Mouse (Mus musculus) cerebellum, adult 9-11 months (tissue): ENCODE results near the gene Csnk1g1.

Experiments used
- DNase-seq: peaks from one replicate; pipeline ENCODE4 v3.0.0; 2022

The Csnk1g1 gene

GRCm38 (mm10) chr9:65908394-65909300 lies at the start of gene Csnk1g1, which contains the start of gene Trip4:
Gene Csnk1g1 (plus strand): TSS chr9:65908924.
Gene Trip4 (minus strand): TSS chr9:65908794.
- peak; percentile 98 for DNase-seq

GRCm38 (mm10) chr9:65859656-65860055 lies 49.1 kb upstream of the Csnk1g1 start:
- DNase-seq = peak; percentile 44

DNA sequence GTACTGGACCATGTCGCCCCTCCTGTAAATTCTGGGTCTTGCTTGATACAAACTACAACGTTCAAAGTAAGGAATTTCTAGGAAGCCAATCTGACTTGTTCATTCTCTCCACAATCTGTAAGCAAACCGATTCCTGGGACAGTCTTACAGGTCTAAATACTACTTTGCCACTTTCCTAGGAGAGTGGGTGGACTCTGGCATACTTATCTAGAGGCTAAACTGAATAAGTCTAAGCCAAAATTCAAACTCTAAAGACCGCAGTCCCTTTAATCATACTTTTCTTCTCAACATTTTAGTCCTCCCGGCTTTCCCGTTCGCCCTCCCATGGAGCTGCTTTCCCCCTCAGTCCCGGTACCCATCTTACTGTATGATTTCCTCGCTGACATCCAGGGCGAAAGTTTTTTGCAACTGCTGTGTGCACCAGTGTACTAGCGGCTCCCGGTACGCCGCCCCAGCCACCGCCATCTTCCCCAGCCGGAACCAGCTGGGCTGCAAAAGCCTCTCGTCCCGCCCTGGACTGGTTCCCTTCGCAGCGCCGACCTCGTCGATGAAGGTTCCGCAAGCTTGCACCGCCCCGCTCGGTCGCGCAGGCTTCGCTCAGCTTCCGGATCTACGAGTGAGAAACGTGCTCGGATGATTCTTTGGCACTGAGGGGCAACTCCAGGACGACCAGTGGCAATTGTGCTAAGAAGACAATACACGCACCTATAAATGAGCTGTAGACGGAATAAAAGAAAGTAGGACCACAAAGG lies 24.0 kb upstream of the Csnk1g1 start:
- DNase-seq = peak; percentile 88

GRCm38 (mm10) chr9:65890143-65890628 lies 18.5 kb upstream of the Csnk1g1 start, which contains the start of gene Pclaf:
Gene Pclaf (plus strand): TSS chr9:65890237.
- no peak for DNase-seq

GRCm38 (mm10) chr9:65891126-65891525 lies 17.6 kb upstream of the Csnk1g1 start:
- DNase-seq = no peak

- no peak for DNase-seq
Measured at GRCm38 (mm10) chr9:65896977-65897376, 11.7 kb upstream of the Csnk1g1 start.

DNA sequence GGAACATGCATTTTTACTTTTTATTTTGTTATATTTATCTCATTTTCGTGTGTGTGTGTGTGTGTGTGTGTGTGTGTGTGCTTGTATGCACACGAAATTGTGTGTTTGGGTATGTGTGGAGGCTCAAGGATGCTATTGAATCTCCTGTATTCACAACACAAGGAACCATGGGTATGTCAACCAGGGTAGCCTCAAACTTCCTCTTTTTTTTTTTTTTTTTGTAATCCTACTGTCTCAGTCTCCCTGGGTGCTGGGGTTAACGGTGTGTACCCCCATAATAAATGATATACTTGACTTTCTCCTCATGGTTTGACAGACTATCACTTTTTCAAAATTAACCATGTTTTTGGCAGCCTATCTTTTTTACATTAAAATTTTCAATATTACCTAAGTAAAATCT lies 5.8 kb upstream of the Csnk1g1 start:
- no peak for DNase-seq

GRCm38 (mm10) chr9:65903419-65903818 lies 5.3 kb upstream of the Csnk1g1 start:
- DNase-seq = no peak

- peak; percentile 78 for DNase-seq
Measured at GRCm38 (mm10) chr9:65909301-65909801, 627 bp downstream of the Csnk1g1 start.

DNA sequence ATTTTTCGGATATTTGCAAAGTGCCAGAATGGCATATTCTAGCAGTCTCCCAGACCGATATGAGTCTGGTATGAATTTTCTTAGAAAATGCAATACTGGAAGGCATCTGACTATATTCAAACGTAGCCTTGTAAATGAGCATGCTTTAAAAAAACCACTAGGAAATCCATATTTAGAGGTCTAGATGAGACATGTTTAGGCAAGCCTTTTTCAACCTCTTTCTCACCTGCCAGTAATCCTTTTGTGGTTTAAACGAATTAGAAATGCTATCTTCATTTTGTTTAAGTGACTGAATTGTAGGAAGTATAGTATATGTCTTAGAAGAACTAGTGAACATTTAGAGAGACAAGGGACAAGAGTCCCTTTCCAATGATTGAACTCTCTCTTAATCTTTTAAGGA lies 1.1 kb downstream of the Csnk1g1 start:
- DNase-seq = no peak

GRCm38 (mm10) chr9:65913976-65914375 lies 5.3 kb downstream of the Csnk1g1 start:
- peak; percentile 74 for DNase-seq

DNA sequence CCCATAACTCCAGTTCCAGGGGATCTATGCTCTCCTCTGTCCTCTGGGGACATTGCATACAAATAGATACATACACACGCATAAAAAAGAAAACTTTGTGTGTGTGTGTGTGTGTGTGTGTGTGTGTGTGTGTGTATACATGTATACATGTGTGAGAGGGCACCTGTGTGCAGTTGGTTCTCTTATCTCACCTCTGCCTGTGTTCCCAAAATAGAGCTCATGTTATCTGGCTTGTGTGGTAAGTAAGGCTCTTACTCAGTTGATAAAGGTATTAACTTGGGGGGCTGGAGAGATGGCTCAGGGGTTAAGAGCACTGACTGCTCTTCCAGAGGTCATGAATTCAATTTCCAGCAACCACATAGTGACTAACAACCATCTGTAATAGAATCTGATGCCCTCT lies 8.3 kb downstream of the Csnk1g1 start:
- DNase-seq = no peak

GRCm38 (mm10) chr9:65928456-65928855 lies 19.7 kb downstream of the Csnk1g1 start:
- no peak for DNase-seq

- DNase-seq = no peak
Measured at GRCm38 (mm10) chr9:65929826-65930225, 21.1 kb downstream of the Csnk1g1 start.

GRCm38 (mm10) chr9:65937566-65937965 lies 28.8 kb downstream of the Csnk1g1 start:
- DNase-seq = no peak

GRCm38 (mm10) chr9:65951082-65951587 lies 42.4 kb downstream of the Csnk1g1 start:
- DNase-seq = peak; percentile 16

GRCm38 (mm10) chr9:65970009-65970408 lies 61.3 kb downstream of the Csnk1g1 start:
- no peak for DNase-seq

DNA sequence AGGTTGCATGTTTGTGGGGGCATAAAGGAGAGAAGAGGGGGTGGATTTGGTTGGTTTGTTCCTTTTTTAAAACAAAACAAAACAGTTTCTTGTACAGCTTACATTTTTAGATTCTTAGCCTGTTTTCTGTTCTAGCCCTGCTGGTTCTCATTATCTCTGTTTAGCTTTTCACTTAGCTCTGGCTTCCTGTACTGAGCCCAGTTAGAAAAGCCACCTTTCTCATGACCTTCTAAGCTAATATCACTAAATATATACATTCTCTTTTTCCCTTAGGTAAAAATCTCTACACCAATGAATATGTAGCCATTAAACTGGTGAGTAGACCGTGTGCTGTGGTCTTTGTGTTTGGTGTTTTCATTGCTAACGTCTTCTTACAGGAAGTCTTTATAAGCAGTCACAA lies 64.5 kb downstream of the Csnk1g1 start:
- no peak for DNase-seq

- DNase-seq = peak; percentile 43
Measured at GRCm38 (mm10) chr9:65975886-65976285, 67.2 kb downstream of the Csnk1g1 start.

DNA sequence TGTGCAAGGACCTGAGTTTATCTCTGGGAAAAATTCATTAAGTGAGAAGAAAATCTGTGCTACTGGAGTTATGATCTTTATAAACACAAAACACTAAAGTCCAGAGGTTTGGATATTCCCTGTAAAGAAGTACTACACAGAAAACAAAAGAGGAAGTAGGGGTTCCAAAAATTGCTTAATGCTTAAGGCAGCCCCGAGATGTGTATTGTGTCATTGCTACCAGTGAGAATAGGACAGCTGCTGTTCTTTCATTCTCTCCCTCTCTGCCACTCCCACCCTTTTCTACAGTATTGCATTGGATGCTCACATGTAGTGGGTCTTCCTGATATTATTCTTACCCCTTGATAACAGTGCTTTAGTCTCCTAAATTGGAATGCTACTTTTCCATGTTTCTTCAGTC lies 74.1 kb downstream of the Csnk1g1 start:
- DNase-seq = no peak

DNA sequence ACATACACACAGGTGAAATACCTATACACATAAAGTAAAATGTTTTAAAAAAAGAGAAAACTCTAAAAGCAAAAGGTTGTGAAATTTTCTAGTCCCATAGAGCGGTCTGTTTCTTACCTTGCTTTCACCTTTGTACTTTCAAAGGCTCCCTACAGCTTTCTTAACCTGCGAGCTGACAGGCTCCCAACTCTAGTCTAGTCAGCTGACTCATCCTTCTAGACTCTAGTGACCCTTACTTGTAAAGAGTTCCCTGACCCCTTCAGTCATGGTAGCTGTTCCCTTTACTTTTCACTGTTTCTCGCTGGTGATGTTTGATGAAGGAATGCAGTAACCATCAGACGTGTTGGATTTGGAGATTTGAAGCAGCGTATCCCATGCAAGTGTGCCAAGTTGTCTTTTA lies 78.3 kb downstream of the Csnk1g1 start:
- no peak for DNase-seq

GRCm38 (mm10) chr9:65995603-65996376 lies 87.1 kb downstream of the Csnk1g1 start:
- DNase-seq = no peak
